Mouse (Mus musculus): ENCODE results near the gene Atp10a.

DNA sequence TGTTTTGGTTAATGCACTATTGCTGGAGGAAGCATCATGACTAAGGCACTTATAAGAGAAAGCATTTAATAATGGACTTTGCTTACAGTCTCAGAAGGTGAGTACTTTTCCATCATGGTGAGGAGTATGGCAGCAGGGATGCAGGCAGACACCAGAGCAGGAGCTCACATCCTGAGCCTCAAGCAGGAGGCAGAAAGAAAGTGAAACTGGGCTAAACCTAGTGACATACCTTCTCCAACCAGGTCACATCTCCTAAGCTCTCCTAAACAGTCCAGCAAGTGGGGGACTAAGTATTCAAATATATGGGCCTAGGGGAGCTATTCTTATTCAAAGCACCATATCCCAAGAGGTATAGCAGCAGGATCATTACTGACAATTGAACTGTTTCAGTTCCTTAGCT is 123.2 kb downstream of the Atp10a start:
- TF ChIP-seq CTCF (IDR thresholded peaks at IDR 0.05; ENCODE audit: borderline replicate concordance, extremely low read depth, insufficient read depth, insufficient read length) (no peak), POLR2A (IDR thresholded peaks at IDR 0.05; ENCODE audit: borderline replicate concordance, extremely low read depth, insufficient read depth, insufficient read length, poor library complexity, severe bottlenecking) (no peak)

Data from brain, embryonic 14.5 days (tissue).